Mouse (Mus musculus) MEL (cell line): ENCODE data around the gene Bbs9.

Source experiments
- BHLHE40 ChIP-seq: IDR thresholded peaks from 2 replicates; pipeline ENCODE4 v1.6.1; 2012; ENCODE audit warnings: low read depth, mild to moderate bottlenecking, inconsistent platforms, low read length, improper control_type of control experiment, borderline replicate concordance
- CHD1 ChIP-seq: IDR thresholded peaks from 2 replicates; pipeline ENCODE4 v1.6.1; 2012; ENCODE audit warnings: low read depth, mild to moderate bottlenecking, inconsistent platforms, low read length, improper control_type of control experiment
- CTCF ChIP-seq, 3 experiments: IDR thresholded peaks in 2 of 3; conservative IDR thresholded peaks in 1 of 3; 2 replicates each; pipeline ENCODE4 v1.5.1; 2011 to 2012; ENCODE audit warnings: low read length in 3 of 3, low read depth in 2 of 3, mild to moderate bottlenecking in 2 of 3, improper control_type of control experiment in 1 of 3, inconsistent platforms in 1 of 3, mixed read lengths in 1 of 3, moderate library complexity in 1 of 3; ENCODE audit not compliant: control insufficient read depth in 1 of 3, insufficient read depth in 1 of 3, poor library complexity in 1 of 3, severe bottlenecking in 1 of 3
- HCFC1 ChIP-seq: IDR thresholded peaks from 2 replicates; pipeline ENCODE4 v1.6.1; 2012; ENCODE audit warnings: low read depth, mild to moderate bottlenecking, inconsistent platforms, low read length, improper control_type of control experiment, moderate library complexity
- KAT2A ChIP-seq: conservative IDR thresholded peaks from 2 replicates; pipeline ENCODE4 v1.6.1; 2012; ENCODE audit warnings: low read depth, low read length, improper control_type of control experiment, inconsistent platforms

- TF ChIP-seq CHD1 (no peak), CTCF (IDR thresholded peaks at IDR 0.05 in 2 of 3, conservative IDR thresholded peaks at IDR 0.05 in 1 of 3; ENCODE audit: control insufficient read depth in 1 of 3, insufficient read depth in 1 of 3, low read depth in 2 of 3, low read length in 3 of 3, poor library complexity in 1 of 3, severe bottlenecking in 1 of 3) (no peak), BHLHE40 (no peak), KAT2A (no peak), HCFC1 (no peak)
Observed at GRCm38 (mm10) chr9:22665155-22665554, 189.6 kb downstream of the Bbs9 start.
